ENCODE assay signal across 22 mouse cellular contexts in genomic region chr6:92420106-92420505, GRCm38 (mm10).
DNase-seq lines count a peak whose midpoint lies in the region; ATAC-seq and TF ChIP-seq lines count a peak whose summit lies in the region.
"Had no signal": no experiment of that assay in that cellular context is flagged by ENCODE, and none has a peak within 500 bp of the region (broad histone marks: within the 10 kb centered on the region; RNA-seq: fewer than 3 reads in every experiment).

No protein-coding gene starts in this region.

- no peak overlapping the region for H3K9ac ChIP-seq in hindbrain, postnatal 0 days (replicated peaks; ENCODE audit: low read length)
- H3K9ac ChIP-seq in hindbrain, embryonic 12.5 days = no peak overlapping the region
- H3K9ac ChIP-seq: embryonic facial prominence, embryonic 13.5 days; forebrain, embryonic 12.5 days; forebrain, embryonic 15.5 days; hindbrain, embryonic 14.5 days had no signal

- no peak overlapping the region for H3K4me3 ChIP-seq in hindbrain, postnatal 0 days (ENCODE audit: low read length)
- no peak overlapping the region for H3K4me3 ChIP-seq in hindbrain, embryonic 12.5 days
- peak overlapping the region; percentile 69 for H3K4me3 ChIP-seq in megakaryocyte, embryonic 14.5 days (replicated peaks)
- H3K4me3 ChIP-seq: embryonic facial prominence, embryonic 10.5 days; embryonic facial prominence, embryonic 13.5 days; erythroblast, embryonic 14.5 days; forebrain, embryonic 12.5 days; forebrain, embryonic 15.5 days had no signal

- no peak overlapping the region for H3K4me2 ChIP-seq in hindbrain, postnatal 0 days (ENCODE audit: low read depth, low read length)
- no peak overlapping the region for H3K4me2 ChIP-seq in hindbrain, embryonic 12.5 days (replicated peaks)
- H3K4me2 ChIP-seq: embryonic facial prominence, embryonic 13.5 days; forebrain, embryonic 12.5 days; forebrain, embryonic 15.5 days; heart, embryonic 11.5 days; hindbrain, embryonic 14.5 days had no signal

- no peaks in the 10 kb centered on the region for H3K9me3 ChIP-seq in hindbrain, postnatal 0 days (ENCODE audit: low read length)
- H3K9me3 ChIP-seq in hindbrain, embryonic 12.5 days (replicated peaks) = no peaks in the 10 kb centered on the region
- peaks cover 14% of the 10 kb centered on the region; the same call in 1 of the 2 replicates for H3K9me3 ChIP-seq in megakaryocyte, embryonic 14.5 days
- H3K9me3 ChIP-seq: embryonic facial prominence, embryonic 10.5 days; embryonic facial prominence, embryonic 13.5 days; forebrain, embryonic 12.5 days; forebrain, embryonic 15.5 days had no signal

- peaks cover 23% of the 10 kb centered on the region; the same call in 1 of the 2 replicates for H3K36me3 ChIP-seq in hindbrain, postnatal 0 days (ENCODE audit: insufficient read depth, low read length)
- H3K36me3 ChIP-seq in hindbrain, embryonic 12.5 days = peaks cover 28% of the 10 kb centered on the region
- H3K36me3 ChIP-seq in megakaryocyte, embryonic 14.5 days (replicated peaks; ENCODE audit: low read length) = no peaks in the 10 kb centered on the region
- H3K36me3 ChIP-seq: forebrain, embryonic 12.5 days; forebrain, embryonic 15.5 days had no signal

- DNase-seq in hindbrain, postnatal 0 days (ENCODE audit: low spot score) = no peak
- DNase-seq in Muller cell, postnatal 12 days (ENCODE audit: inconsistent ontology term) = peak; percentile 79
- no peak for DNase-seq in spleen, postnatal 4 days (ENCODE audit: low spot score in 2 of 2)
- DNase-seq: adrenal gland, adult 8-10 months; adrenal gland, postnatal 25 days; cerebellum, adult 11-12 months; cerebellum, adult 8-10 months; cerebellum, postnatal 36 days; embryo, embryonic 11 days; gastrocnemius, postnatal 25 days had no signal

- H3K27me3 ChIP-seq in hindbrain, postnatal 0 days (ENCODE audit: insufficient read depth, low read length) = no peaks in the 10 kb centered on the region
- H3K27me3 ChIP-seq in hindbrain, embryonic 12.5 days = no peaks in the 10 kb centered on the region
- no peaks in the 10 kb centered on the region for H3K27me3 ChIP-seq in megakaryocyte, embryonic 14.5 days (replicated peaks)
- H3K27me3 ChIP-seq: embryonic facial prominence, embryonic 13.5 days; forebrain, embryonic 12.5 days; forebrain, embryonic 15.5 days had no signal

- ATAC-seq in hindbrain, postnatal 0 days = peak; percentile 38; the same call in 1 of the 2 replicates
- ATAC-seq in hindbrain, embryonic 12.5 days (ENCODE audit: low FRiP score) = no peak
- ATAC-seq in megakaryocyte, adult 5-6 weeks (ENCODE audit: poor library complexity, severe bottlenecking) = no peak
- ATAC-seq: activated CD4-positive, CD25-positive, alpha-beta regulatory T cell, adult 4 months; CD4-positive, CD25-positive, alpha-beta regulatory T cell, adult 4 months; forebrain, embryonic 15.5 days had no signal

- no peak overlapping the region for H3K27ac ChIP-seq in hindbrain, postnatal 0 days
- no peak overlapping the region for H3K27ac ChIP-seq in hindbrain, embryonic 12.5 days
- H3K27ac ChIP-seq: embryonic facial prominence, embryonic 10.5 days; embryonic facial prominence, embryonic 13.5 days; forebrain, embryonic 12.5 days; forebrain, embryonic 15.5 days; hindbrain, embryonic 14.5 days had no signal

- H3K4me1 ChIP-seq in hindbrain, postnatal 0 days (ENCODE audit: insufficient read depth, low read length) = no peaks in the 10 kb centered on the region
- peaks cover 2% of the 10 kb centered on the region for H3K4me1 ChIP-seq in hindbrain, embryonic 12.5 days
- H3K4me1 ChIP-seq in megakaryocyte, embryonic 14.5 days = no peaks in the 10 kb centered on the region

- WGBS in hindbrain, postnatal 0 days = 75% methylated on average over 12 of the region's 12 CpGs
- WGBS in hindbrain, embryonic 12.5 days = 94% methylated on average over 12 of the region's 12 CpGs

- TF ChIP-seq CTCF in hindbrain, postnatal 0 days (IDR thresholded peaks at IDR 0.05; ENCODE audit: low read depth) = no peak
